Mouse (Mus musculus) erythroid progenitor cell, adult 5-6 weeks (primary cell): ENCODE results near the gene Atxn1. TPM values are rescaled to one million over a fixed set of nuclear protein-coding genes. Genes with fewer than 3 reads are reported as not detected.
A peak's percentile ranks its signal among the peaks of the same experiment; 100 is the strongest.

ENCODE experiments used
- ATAC-seq: replicated peaks from 2 replicates; pipeline ENCODE4 v1.8.0; 2016; ENCODE audit warnings: moderate number of reproducible peaks, mild to moderate bottlenecking, moderate TSS enrichment, inconsistent platforms; ENCODE audit not compliant: poor library complexity, low FRiP score, severe bottlenecking
- total RNA-seq, 2 experiments: library from RNA; stranded (forward) in 1 of 2; stranded (reverse) in 1 of 2; fragments of 150-400 nt in 1 of 2; fragments of 186-747, 209-891 nt in 1 of 2; gene quantifications; 2 replicates each; pipeline versions ENCODE4 v1.2.3 to v1.2.4; 2015 to 2017; ENCODE audit warnings: low replicate concordance in 2 of 2

The Atxn1 gene
- total RNA-seq, 2 experiments from 2014 or later: 7.2 to 30.2 TPM

DNA sequence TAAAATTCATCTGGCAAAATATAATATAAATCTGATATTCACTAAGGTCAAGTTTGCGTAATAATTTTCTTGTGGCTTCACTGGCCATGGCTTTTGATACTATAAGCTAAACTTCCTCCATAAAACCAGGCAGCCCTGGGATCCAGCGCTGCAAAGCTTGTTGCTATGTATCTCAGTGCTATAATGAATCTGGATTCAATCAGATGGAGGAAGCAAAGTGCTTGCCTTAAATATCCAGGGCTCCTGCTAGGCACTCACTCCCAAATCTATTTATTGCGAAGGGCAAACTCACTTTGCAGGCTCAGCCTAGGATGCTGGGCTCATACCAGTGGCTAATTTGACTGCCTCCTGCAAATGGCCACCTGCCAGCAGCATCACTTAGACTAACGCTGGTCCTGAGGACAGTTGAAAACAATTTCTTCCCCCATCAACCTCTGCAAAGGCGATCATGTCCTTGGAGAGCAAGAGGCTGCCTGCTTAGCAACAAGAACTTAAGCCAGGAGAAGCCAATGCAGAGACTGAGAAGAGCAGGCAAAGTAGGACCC lies 122.2 kb downstream of the Atxn1 start:
- no peak for ATAC-seq

DNA sequence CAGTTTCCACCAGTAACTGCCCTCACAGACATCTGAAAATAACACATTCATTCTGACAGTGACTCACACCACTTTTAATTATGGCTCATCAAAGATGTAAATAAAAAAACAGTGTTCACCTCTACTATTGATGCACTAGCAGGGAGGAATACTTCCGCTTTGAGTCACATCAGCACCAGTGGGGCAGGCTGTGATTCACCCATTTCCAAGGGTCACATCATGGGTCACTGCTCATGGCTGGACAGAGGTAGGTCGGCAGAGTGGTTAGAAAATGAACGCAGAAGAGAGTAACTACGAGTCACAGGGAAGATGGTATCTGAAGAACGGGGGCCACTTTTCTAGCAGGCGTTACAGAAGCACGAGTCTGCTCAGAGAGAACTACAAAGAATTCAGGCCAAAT lies 124.9 kb downstream of the Atxn1 start:
- no peak for ATAC-seq

DNA sequence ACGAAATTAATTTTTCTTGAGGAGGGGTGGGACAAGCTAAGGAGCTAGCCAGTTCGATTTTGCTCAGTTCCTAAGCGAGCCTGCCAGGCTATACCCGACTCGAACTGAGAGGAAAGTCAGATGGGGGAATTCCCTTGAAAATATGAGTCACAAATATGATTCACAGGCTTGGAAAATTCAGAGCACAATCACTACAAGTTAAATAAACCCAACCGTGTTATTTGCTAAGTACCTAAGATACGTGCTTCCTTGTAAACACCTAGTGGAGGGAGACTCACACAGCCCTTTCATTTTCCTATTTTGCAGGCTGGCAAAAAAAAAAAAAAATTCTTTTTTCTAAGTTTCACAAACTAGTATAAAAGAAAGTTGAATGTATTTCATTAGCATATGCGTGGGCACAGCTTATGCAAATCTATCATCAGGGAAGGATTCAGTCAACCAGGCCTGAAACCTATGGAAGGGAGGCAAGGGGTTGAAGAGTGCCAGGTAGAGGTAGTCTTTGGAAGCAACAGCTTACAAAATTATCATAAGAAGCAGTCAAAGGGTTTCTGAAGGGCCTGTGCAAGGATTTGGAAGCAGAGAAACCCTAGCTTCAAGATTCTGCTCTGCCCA lies 127.1 kb downstream of the Atxn1 start:
- no peak for ATAC-seq

DNA sequence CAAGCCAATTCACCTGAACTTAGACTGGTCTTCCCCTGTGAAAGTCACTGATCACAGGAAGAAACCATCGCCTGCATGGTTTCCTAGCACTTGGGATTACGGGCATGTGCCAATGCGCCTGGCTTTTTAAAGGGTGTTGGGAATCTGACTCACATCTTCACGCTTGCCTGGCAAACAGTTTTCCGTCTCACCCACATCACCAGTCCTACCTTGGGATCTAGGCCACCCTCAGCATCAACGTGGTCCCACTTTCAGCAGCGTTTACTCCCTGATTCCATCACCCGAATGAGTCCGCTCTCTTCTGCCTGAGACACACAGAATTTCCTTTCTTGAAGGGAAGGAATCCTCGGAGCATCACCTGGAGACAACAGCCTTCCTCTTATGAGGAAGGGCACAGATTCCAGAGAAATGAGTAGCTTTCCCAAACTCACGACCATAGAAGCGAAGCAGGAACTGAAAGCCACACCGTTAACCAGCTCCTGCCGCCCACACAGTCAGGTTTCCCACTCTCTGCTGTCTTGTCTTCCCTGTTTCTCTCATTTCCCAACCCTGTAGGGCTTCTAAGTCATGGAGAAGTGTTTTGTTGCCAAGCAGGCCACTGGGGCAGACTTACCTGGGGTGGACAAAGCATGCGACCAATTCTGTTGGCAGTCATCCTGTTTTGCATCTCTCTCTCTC lies 128.3 kb downstream of the Atxn1 start:
- ATAC-seq: no peak

DNA sequence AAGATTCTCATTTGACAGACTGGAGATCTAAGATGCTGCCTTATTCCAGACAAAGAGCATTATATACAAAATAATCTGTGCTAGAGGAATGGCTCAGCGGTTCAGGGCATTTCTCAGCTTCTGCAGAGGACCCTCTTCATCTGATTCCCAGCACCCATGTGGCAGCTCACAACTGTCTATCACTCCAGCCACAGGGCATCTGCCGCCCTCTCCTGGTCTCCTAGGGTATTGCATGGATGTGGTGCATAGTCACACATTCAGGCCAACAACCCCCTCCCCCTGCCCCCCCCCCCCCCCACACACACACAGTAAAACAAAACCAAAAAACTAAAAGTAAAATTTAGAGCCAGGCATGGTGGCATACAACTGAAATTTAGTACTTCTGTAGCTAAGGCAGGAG lies 130.5 kb downstream of the Atxn1 start:
- 0 out of 2 replicates have a peak, but pooled peaks have one; percentile 52 for ATAC-seq

DNA sequence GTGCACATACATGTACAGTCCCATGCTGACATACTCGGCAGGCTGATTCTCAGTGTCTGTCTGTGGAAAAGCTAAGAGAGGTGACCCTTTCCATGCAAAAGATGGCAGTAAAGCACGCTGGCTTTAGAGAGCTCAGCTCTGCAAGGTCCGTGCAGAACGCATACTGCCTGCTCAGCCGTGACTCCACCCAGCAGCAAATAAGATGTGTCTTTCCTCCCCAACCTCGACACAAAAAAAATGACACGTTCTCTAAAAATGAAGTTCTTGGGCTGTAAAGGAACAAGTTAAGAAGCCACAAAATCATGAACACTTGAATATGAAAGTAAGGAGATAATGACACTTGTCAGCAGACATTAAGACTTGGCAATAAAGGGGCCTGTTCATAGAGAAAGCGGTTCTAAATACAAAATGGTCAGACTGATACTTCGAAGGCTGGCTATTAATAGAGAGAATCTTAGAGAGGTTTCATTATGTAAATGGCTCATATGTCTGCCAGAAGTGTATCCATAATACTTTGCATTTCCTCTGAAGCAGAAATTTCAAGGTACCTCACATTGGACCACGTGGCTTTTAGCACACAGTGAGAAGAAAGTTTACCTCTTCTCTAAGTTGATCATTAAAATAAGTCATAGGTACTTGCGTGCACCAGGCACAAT lies 132.0 kb downstream of the Atxn1 start:
- no peak for ATAC-seq

DNA sequence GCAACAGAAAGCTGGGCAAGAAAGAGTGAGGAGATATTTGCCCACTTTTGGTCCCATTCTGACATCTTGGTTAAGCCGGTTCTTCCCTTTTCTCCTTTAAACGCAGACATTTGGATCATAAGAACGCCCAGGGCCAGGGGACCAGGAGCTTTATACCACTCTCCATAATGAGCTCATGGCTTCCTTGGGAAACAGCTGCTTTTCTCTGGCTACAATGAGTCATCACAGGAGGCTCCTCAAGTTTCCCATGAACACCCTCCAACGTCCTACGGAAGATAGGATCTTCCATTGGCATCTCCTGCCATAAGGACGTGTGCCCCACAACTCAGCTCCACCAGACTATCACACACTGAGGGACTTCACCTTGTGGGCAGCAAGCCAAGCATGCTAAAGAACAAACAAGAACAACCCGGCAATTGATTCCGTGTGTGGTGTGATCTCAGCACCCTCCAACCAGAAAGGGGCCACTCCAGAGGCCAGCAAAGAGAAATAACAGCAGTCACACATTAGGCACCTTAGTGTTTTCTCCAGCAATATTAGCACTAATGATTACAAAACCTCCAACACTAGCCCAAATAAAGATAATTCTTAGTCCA lies 135.4 kb downstream of the Atxn1 start:
- no peak for ATAC-seq

DNA sequence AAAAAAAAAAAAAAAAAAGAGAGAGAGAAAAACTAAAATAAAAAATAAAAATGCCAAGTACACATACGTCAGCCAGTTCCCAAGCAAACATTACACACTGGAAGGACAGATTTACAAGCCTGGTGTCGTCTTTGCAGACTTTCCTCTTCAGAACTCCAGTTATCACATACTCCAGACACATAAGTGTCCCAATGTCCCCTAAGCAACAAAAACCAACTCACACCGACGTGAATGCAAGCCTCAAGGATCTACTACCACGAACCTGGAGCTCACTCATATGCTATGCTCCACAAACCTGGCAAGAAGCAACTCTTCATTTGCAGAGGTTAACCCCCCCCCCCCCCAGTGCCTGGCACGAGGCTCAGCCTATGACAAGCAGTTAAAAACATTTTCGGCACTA lies 136.8 kb downstream of the Atxn1 start:
- no peak for ATAC-seq

DNA sequence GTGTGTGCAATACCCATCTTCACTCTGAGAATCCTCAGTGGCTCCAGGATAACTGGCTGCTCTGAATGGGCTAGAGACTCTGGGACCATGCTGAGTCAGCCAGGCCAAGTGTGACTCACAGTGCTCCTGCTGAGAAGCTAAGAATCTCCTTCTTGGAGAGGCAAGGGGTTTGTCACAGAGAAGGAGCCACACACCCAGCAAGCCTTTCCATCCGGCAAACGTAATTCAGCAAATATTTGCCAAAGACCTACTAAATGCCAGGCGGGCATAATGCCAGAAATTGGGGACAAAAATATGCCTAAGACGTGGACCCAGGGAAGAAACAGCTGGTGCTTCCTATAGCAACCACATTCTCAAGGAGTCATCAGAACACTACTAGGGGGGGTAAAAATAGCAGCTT lies 137.2 kb downstream of the Atxn1 start:
- no peak for ATAC-seq

DNA sequence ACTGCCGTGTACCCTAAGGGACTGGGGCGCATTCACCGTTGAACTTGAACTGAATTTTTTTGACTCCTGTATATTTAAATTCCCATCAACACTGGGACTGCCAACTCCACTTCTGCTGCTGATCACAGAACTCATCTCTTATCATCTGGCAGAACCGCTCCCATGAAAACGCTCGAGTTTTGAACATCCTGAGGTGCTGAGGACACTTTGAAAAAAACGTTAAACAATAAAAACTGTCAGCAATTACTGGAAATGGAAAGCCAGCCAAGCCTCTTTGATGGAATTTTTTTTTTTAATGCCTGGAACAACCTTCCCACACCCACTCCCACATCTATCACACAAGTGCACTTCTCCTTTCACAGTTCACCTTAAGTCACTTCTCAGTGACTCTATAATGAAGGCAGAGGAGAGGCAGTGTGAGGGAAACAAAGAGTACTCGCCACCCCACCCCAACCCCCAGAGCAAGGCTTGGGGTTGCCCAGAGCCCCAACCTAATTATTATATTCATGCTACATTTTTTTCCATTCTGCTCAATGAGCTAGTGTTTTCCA lies 137.7 kb downstream of the Atxn1 start:
- no peak for ATAC-seq

DNA sequence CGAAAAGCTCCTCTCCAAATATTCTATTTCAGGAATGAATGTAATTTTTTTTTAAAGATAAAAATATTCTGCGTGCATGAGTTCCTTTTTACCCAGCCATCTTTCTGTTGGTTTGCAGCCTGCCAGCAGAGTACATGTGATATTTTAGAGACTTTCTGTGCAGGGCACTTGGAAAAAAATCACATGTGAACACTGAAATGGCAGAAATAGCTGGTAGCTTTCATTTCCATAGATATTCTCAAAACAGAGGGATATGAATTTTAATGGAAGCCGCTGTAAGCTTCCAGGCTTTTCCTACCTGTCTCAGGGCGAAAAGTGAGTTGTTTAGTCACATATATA lies 142.3 kb downstream of the Atxn1 start:
- ATAC-seq: no peak

DNA sequence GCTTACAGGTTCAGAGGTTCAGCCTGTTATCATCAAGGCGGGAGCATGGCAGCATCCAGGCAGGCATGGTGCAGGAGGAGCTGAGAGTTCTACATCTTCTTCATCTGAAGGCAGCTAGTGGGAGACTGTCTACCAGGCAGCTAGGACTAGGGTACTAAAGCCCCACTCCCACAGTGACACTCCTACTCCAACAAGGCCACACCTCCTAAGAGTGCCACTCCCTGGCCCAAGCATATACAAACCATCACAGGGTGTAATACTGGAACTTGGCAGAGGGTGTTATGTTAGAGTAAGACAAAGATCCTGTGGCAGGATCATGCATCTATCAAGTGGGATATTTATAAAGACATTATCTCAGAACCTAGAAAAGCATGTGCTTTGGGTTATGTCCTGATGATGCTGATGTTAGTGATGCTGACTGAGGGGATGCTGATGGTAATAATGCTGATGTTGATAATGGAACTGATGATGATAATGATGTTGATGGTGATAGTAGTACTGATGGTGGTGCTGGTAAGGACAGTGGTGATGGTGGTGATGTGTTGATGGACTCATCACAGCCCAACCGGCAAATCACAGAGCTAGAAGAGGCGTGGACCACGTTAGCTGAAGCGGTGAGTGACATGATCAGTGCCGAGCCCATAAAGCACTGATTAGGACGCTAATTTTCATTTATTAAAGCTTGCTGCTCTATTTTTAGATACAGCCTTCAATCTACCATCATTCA lies 142.9 kb downstream of the Atxn1 start:
- no peak for ATAC-seq

DNA sequence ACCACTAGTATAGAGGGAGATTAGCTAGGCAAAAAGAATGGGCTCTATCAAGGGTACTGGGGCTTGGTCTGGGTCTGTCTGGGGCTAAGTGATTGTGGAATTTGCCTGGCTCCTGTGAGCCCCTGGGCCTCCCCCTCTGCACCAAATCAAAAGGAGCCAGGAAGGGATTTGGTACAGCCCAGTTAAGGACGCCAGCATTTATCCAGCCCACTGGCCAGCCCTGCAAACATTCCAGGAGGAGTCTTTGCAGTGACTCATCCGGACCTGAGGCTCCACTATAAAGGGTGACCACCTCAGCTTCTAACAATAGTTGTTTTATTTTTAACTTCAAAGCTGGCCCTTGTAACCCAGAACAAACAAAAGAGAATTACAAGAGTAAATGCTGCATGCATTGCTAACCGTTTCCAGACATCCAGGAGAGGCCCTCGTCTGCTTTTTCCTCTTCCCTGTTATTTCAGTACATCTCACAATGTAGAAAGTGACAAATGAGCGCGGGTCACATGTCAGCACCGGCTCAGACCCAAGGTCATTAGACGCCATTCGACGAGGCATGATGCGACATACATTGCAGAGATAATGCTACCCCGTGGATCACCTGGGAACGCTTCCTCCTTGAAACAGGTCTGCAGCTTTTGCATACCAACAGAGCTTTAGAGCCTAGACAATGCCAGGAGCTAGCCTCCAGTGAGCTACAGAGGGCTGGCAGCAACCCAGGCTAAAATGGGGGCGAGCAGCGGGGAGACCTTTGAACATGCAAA lies 144.2 kb downstream of the Atxn1 start:
- ATAC-seq: no peak

DNA sequence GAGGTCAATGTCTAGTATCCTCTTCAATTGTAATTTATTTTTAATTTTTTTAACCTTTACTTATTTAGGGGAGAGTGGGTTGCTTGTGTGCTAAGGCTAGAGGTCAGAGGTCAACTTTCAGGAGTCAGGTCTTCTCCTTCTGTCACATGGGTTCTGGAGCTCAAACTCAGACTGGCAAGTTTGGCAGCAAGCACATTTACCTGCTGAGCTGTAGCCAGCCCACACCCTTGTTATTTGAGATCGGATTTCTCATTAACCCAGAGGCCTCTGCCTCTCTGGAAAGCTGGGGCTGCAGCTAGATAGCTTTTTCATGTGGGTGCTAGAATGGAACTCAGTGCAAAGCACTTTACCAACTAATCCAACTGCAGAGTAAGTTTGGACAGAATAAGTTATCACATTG lies 148.1 kb downstream of the Atxn1 start:
- no peak for ATAC-seq

DNA sequence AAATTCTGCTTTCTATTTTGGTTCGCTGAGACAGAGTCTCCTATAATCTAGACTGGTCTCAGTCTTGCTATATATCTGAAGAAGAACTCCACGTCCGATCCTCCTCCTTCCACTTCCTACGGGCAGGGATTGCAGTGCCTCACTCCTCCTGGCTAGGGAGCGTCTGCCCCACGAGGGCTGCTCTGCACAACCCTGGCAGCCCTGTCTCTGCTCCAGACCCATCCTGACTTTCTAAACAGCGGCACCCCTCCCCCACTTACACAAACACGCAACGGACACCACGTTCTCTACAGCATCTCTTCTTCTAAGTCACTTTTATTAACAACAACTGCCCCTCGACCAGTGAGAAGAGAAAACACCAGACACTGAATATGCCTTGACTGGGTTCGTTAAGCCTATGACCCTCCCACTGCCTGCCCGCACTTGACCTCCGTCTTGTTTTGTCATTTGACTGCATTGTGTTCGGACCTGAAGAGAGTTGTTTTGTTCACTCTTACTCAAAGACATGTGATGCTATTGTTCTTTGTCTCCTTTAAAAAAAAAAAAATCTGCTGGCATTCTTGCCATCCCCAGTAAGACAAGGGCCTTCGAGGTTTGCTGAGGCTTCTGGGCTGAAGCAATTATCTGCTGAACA lies 154.9 kb downstream of the Atxn1 start:
- no peak for ATAC-seq

DNA sequence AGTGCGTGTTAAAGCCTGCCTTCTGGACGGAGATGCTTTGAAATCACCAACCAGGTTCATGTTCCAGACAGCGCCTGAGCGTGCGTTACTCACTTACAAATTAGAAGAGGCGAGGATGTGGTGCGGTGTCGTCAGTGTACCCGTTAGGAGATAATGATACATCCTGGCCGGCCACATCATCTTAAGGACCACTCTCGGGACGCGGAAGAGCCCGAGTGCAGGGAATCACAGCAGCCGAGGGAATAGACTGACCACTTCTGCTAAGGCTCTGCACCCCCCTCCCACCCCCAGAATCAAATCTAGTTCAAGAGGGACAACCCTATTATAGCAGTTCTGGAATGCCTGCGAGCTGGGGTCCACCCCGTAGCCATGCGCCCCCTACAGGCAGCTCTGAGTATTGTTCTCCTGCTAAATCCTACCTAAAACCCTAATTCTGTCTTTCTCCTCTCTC lies 157.2 kb downstream of the Atxn1 start:
- ATAC-seq: no peak

DNA sequence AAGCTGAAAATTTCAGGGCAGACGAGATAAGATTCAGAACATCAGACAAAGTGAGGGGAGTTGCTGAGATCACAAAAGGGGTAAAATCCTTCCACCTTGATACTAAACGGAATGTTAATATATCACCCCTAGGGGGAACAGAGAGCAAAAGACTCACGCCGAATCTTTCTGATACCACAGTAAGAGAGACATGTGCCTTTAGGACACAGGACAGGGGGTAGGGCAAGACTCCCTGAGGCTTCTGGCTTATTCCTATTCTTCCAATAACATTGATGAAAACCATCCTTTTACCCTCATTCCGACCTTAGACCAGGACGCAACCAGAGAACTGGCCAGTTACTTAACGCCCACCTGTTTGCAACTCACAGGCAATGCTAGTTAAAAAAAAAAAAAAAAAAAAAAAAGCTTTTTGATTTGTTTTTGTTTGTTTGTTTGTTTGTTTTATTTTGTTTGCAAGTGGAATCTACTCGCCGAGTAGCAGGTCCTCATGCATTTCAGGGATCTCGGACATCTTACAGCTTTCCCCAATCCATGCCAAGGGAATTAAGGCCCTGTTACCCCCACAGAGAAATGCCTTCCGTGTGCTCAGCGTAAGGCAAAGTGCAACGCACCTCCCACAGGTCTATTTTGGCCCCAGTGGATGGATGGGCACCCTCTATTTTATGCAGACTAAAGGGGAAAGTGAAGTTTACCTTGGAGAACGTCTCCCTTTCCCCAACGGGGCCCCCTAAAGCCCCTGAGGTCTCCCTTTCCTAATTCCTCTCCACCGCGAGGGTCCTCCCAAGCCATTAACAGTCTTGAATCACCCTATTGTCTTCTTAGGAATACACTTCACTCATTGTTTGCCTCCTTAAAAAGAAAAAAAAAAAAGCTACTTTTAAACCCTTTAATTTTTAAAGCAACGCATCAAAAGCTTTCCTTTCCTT lies 157.9 kb downstream of the Atxn1 start:
- ATAC-seq: no peak
